Mouse (Mus musculus): ENCODE data around the gene Hoxd9. TPM values are rescaled to one million over a fixed set of nuclear protein-coding genes. Genes with fewer than 3 reads are reported as not detected.

Gene Hoxd9
- polyA plus RNA-seq, 1 experiment from 2014 or later: 1.4 TPM

GRCm38 (mm10) chr2:74745540-74746297, 48.2 kb downstream of the Hoxd9 start:
- Histone ChIP-seq H3K4me3 (no peak overlapping the region), H3K9ac (no peak overlapping the region), H3K36me3 (no peaks in the 10 kb centered on the region), H3K4me1 (peaks cover 20% of the 10 kb centered on the region), H3K9me3 (no peaks in the 10 kb centered on the region), H3K4me2 (no peak overlapping the region), H3K27ac (no peak overlapping the region), H3K27me3 (peaks cover 98% of the 10 kb centered on the region)
- WGBS: 5% methylated on average over 6 of the region's 6 CpGs
- ATAC-seq (ENCODE audit: insufficient number of reproducible peaks, insufficient read depth, low FRiP score, low TSS enrichment, low read depth): no peak

GRCm38 (mm10) chr2:74746298-74746921, 48.9 kb downstream of the Hoxd9 start:
- no peaks in the 10 kb centered on the region for H3K36me3 ChIP-seq
- peaks cover 99% of the 10 kb centered on the region for H3K27me3 ChIP-seq
- peaks cover 20% of the 10 kb centered on the region for H3K4me1 ChIP-seq
- WGBS: 1% methylated on average over 58 of the region's 58 CpGs
- ATAC-seq (ENCODE audit: insufficient number of reproducible peaks, insufficient read depth, low FRiP score, low TSS enrichment, low read depth): no peak
- H3K9ac ChIP-seq: no peak overlapping the region
- no peaks in the 10 kb centered on the region for H3K9me3 ChIP-seq
- H3K4me2 ChIP-seq: peak overlapping the region; percentile 33; the same call in 1 of the 2 replicates
- no peak overlapping the region for H3K27ac ChIP-seq
- H3K4me3 ChIP-seq: peak overlapping the region; percentile 12

GRCm38 (mm10) chr2:74747006-74747405, 49.5 kb downstream of the Hoxd9 start:
- H3K4me1 ChIP-seq: peaks cover 20% of the 10 kb centered on the region
- H3K36me3 ChIP-seq: no peaks in the 10 kb centered on the region
- H3K9ac ChIP-seq: no peak overlapping the region
- no peak overlapping the region for H3K27ac ChIP-seq
- no peaks in the 10 kb centered on the region for H3K9me3 ChIP-seq
- 4% methylated on average over 24 of the region's 24 CpGs for WGBS
- H3K27me3 ChIP-seq: peaks cover 99% of the 10 kb centered on the region
- ATAC-seq (ENCODE audit: insufficient number of reproducible peaks, insufficient read depth, low FRiP score, low TSS enrichment, low read depth): no peak
- H3K4me3 ChIP-seq: 0 out of 2 replicates have a peak overlapping the region, but pooled peaks have one; percentile 12
- no peak overlapping the region for H3K4me2 ChIP-seq

- WGBS: 5% methylated on average over 11 of the region's 11 CpGs
- Histone ChIP-seq H3K4me1 (peaks cover 22% of the 10 kb centered on the region), H3K4me3 (no peak overlapping the region), H3K27ac (no peak overlapping the region), H3K27me3 (peaks cover 99% of the 10 kb centered on the region), H3K36me3 (no peaks in the 10 kb centered on the region), H3K9ac (no peak overlapping the region), H3K4me2 (no peak overlapping the region), H3K9me3 (no peaks in the 10 kb centered on the region)
- no peak for ATAC-seq (ENCODE audit: insufficient number of reproducible peaks, insufficient read depth, low FRiP score, low TSS enrichment, low read depth)
These were observed 50.2 kb downstream of the Hoxd9 start for GRCm38 (mm10) chr2:74747661-74748141.

- no peaks in the 10 kb centered on the region for H3K9me3 ChIP-seq
- H3K9ac ChIP-seq: no peak overlapping the region
- no peak for ATAC-seq (ENCODE audit: insufficient number of reproducible peaks, insufficient read depth, low FRiP score, low TSS enrichment, low read depth)
- H3K4me2 ChIP-seq: no peak overlapping the region
- H3K36me3 ChIP-seq: no peaks in the 10 kb centered on the region
- WGBS: 6% methylated on average over 9 of the region's 9 CpGs
- peaks cover 100% of the 10 kb centered on the region for H3K27me3 ChIP-seq
- H3K4me1 ChIP-seq: peaks cover 30% of the 10 kb centered on the region
- H3K4me3 ChIP-seq: no peak overlapping the region
- H3K27ac ChIP-seq: no peak overlapping the region
These were observed 51.0 kb downstream of the Hoxd9 start for GRCm38 (mm10) chr2:74748436-74748995.

GRCm38 (mm10) chr2:74749337-74750121, 52.0 kb downstream of the Hoxd9 start:
- H3K9me3 ChIP-seq: no peaks in the 10 kb centered on the region
- peak overlapping the region; percentile 34 for H3K4me3 ChIP-seq
- H3K27me3 ChIP-seq: peaks cover 100% of the 10 kb centered on the region
- H3K27ac ChIP-seq: no peak overlapping the region
- no peaks in the 10 kb centered on the region for H3K36me3 ChIP-seq
- 1% methylated on average over 47 of the region's 47 CpGs for WGBS
- ATAC-seq (ENCODE audit: insufficient number of reproducible peaks, insufficient read depth, low FRiP score, low TSS enrichment, low read depth): 0 out of 2 replicates have a peak, but pooled peaks have one; percentile 46
- peaks cover 30% of the 10 kb centered on the region for H3K4me1 ChIP-seq
- peak overlapping the region; percentile 55 for H3K4me2 ChIP-seq
- H3K9ac ChIP-seq: no peak overlapping the region

MicroRNA genes within 50 kb of the gene (microRNA counts, 519-probe panel; counts per million panel counts)
- microRNA mmu-miR-10b: 1,753 counts per million, percentile 48 among the panel's probes with 10 or more counts

Small RNA genes within 50 kb of the gene (microRNA-seq; reads per million reads assigned to microRNA genes)
- gene Gm44463 (not detected), gene Mir10b (2,061 reads per million, percentile 82 among the genes with 10 or more reads in this experiment)

Other genes with a start within 250 kb of the Hoxd9 start
- 36.9 and 39.8 TPM in 2 replicates for gene Lnpk, start 118.3 kb upstream of the Hoxd9 start, polyA plus RNA-seq (2015; fragmentation: Nextera tagmentation; extraction: Ambion mirVana)
- gene Evx2, start 38.2 kb upstream of the Hoxd9 start, polyA plus RNA-seq (2015; fragmentation: Nextera tagmentation; extraction: Ambion mirVana): not detected in 2 replicates
- gene Hoxd13, start 29.4 kb upstream of the Hoxd9 start, polyA plus RNA-seq (2015; fragmentation: Nextera tagmentation; extraction: Ambion mirVana): not detected in 2 replicates
- not detected in 2 replicates for gene Hoxd12, start 22.7 kb upstream of the Hoxd9 start, polyA plus RNA-seq (2015; fragmentation: Nextera tagmentation; extraction: Ambion mirVana)
- not detected in 2 replicates for gene Hoxd11, start 18.2 kb upstream of the Hoxd9 start, polyA plus RNA-seq (2015; fragmentation: Nextera tagmentation; extraction: Ambion mirVana)
- gene Hoxd10, start 5.8 kb upstream of the Hoxd9 start, polyA plus RNA-seq (2015; fragmentation: Nextera tagmentation; extraction: Ambion mirVana): 0.14 TPM in 1 of 2 replicates, not detected in the other
- 2.5 and 3.7 TPM in 2 replicates for gene Hoxd8, start 6.9 kb downstream of the Hoxd9 start, polyA plus RNA-seq (2015; fragmentation: Nextera tagmentation; extraction: Ambion mirVana)
- gene Hoxd3, start 14.2 kb downstream of the Hoxd9 start, polyA plus RNA-seq (2015; fragmentation: Nextera tagmentation; extraction: Ambion mirVana): 1.5 and 3.3 TPM in 2 replicates
- gene Hoxd4, start 14.2 kb downstream of the Hoxd9 start, polyA plus RNA-seq (2015; fragmentation: Nextera tagmentation; extraction: Ambion mirVana): 0.50 TPM in 1 of 2 replicates, not detected in the other
- gene Gm28230, start 29.0 kb downstream of the Hoxd9 start, polyA plus RNA-seq (2015; fragmentation: Nextera tagmentation; extraction: Ambion mirVana): 0.18 TPM in 1 of 2 replicates, not detected in the other
- 3.8 and 5.4 TPM in 2 replicates for gene Hoxd1, start 65.3 kb downstream of the Hoxd9 start, polyA plus RNA-seq (2015; fragmentation: Nextera tagmentation; extraction: Ambion mirVana)
- gene Mtx2, start 128.1 kb downstream of the Hoxd9 start, polyA plus RNA-seq (2015; fragmentation: Nextera tagmentation; extraction: Ambion mirVana): 120 and 131 TPM in 2 replicates

Measured in embryonic facial prominence, embryonic 13.5 days (tissue).